Mouse (Mus musculus) T-helper 2 cell (primary cell): ENCODE results near the gene Tgfb2.

ENCODE experiments used
- in situ Hi-C: fragments of 300-600 bp; cut with MboI, MseI; formaldehyde crosslinking; loops from one replicate; pipeline ENCODE4 v1.15.1; 2025; ENCODE audit warnings: high pct_unique_total_duplicates

Tgfb2 gene

GRCm38 (mm10) chr1:186703256-186703979 is 2.4 kb downstream of the Tgfb2 start:
- in situ Hi-C loops, result loop anchor here (25.0 kb wide), 2 partner anchors 1016 to 1166 kb away; no protein-coding TSS in a partner anchor

GRCm38 (mm10) chr1:186702391-186703255 is 3.2 kb downstream of the Tgfb2 start:
- in situ Hi-C loops, result loop anchor here (25.0 kb wide), 2 partner anchors 1015 to 1165 kb away; no protein-coding TSS in a partner anchor

GRCm38 (mm10) chr1:186701206-186701905 is 4.4 kb downstream of the Tgfb2 start:
- in situ Hi-C loops, result loop anchor here (25.0 kb wide), 2 partner anchors 1014 to 1164 kb away; no protein-coding TSS in a partner anchor

GRCm38 (mm10) chr1:186700496-186700895 is 5.3 kb downstream of the Tgfb2 start:
- in situ Hi-C loops, result loop anchor here (25.0 kb wide), 2 partner anchors 1013 to 1163 kb away; no protein-coding TSS in a partner anchor

GRCm38 (mm10) chr1:186698583-186699338 is 7.0 kb downstream of the Tgfb2 start:
- in situ Hi-C loops, result no loop called here

- in situ Hi-C loops, result no loop called here
These were observed 9.6 kb downstream of the Tgfb2 start for GRCm38 (mm10) chr1:186696231-186696630.

- in situ Hi-C loops, result no loop called here
These were observed 10.4 kb downstream of the Tgfb2 start for GRCm38 (mm10) chr1:186695361-186695760.

GRCm38 (mm10) chr1:186692370-186692769 is 13.4 kb downstream of the Tgfb2 start:
- in situ Hi-C loops, result no loop called here

- in situ Hi-C loops, result no loop called here
These were observed 14.1 kb downstream of the Tgfb2 start for GRCm38 (mm10) chr1:186691708-186692107.

- in situ Hi-C loops, result no loop called here
These were observed 21.7 kb downstream of the Tgfb2 start for GRCm38 (mm10) chr1:186684041-186684440.

- in situ Hi-C loops, result no loop called here
These were observed 23.2 kb downstream of the Tgfb2 start for GRCm38 (mm10) chr1:186682606-186683005.

- in situ Hi-C loops, result no loop called here
These were observed 28.2 kb downstream of the Tgfb2 start for GRCm38 (mm10) chr1:186677614-186678013.

GRCm38 (mm10) chr1:186676199-186676598 is 29.6 kb downstream of the Tgfb2 start:
- in situ Hi-C loops, result no loop called here

- in situ Hi-C loops, result no loop called here
These were observed 30.5 kb downstream of the Tgfb2 start for GRCm38 (mm10) chr1:186675263-186675662.

GRCm38 (mm10) chr1:186674621-186675020 is 31.2 kb downstream of the Tgfb2 start:
- in situ Hi-C loops, result no loop called here

- in situ Hi-C loops, result no loop called here
These were observed 32.6 kb downstream of the Tgfb2 start for GRCm38 (mm10) chr1:186673166-186673565.

- in situ Hi-C loops, result no loop called here
These were observed 42.4 kb downstream of the Tgfb2 start for GRCm38 (mm10) chr1:186663412-186663811.

GRCm38 (mm10) chr1:186662996-186663395 is 42.8 kb downstream of the Tgfb2 start:
- in situ Hi-C loops, result no loop called here

GRCm38 (mm10) chr1:186661206-186661921 is 44.4 kb downstream of the Tgfb2 start:
- in situ Hi-C loops, result no loop called here

GRCm38 (mm10) chr1:186658783-186659182 is 47.0 kb downstream of the Tgfb2 start:
- in situ Hi-C loops, result no loop called here
